Comparison of ENCODE assay signal across 11 mouse cellular contexts in the genomic region with DNA sequence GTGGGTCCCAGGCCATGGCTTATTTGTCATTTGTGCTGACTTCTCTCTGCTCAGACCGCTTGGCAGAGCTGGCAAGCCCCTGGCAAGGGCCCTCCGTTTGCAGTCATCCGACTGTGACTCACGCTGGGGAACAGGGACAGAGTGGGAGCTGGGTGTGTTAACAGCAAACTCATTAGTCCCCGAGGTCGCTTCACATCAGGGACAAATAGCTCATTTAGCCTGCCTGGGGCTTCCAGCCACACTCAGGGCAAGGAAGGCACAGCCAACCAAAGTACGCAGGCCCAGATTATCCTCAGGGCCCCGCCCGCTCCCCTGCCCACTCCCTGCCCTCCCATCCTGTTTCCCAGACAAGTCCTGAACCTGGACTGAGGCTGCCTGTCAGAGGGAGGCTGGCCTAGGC. TPM values are rescaled to one million over a fixed set of nuclear protein-coding genes. Genes with fewer than 3 reads are reported as not detected.
DNase-seq lines count a peak whose midpoint lies in the region; ATAC-seq and TF ChIP-seq lines count a peak whose summit lies in the region.
"Had no signal": no experiment of that assay in that cellular context is flagged by ENCODE, and none has a peak within 500 bp of the region (broad histone marks: within the 10 kb centered on the region; RNA-seq: fewer than 3 reads in every experiment).

No protein-coding gene starts in this region.

- WGBS in kidney, adult 2 months = 53% methylated on average over 9 of the region's 9 CpGs
- 55% methylated on average over 9 of the region's 9 CpGs for WGBS in forebrain, embryonic 13.5 days

- DNase-seq in kidney, adult 2 months = peak; percentile 50
- no peak for DNase-seq in kidney, adult 8-10 months
- DNase-seq in 3T3-L1 (ENCODE audit: low read depth, low spot score) = peak; percentile 78
- peak; percentile 62 to 76 for DNase-seq in adrenal gland, adult 18-20 months (ENCODE audit: low spot score in 2 of 2)
- peak; percentile 55 for DNase-seq in heart, postnatal 4 days
- no peak for DNase-seq in thymus, postnatal 14 days

- H3K9ac ChIP-seq in forebrain, embryonic 13.5 days = no peak overlapping the region
- H3K9ac ChIP-seq: neural tube, embryonic 13.5 days; stomach, embryonic 15.5 days had no signal

- no peaks in the 10 kb centered on the region for H3K36me3 ChIP-seq in kidney, adult 2 months (ENCODE audit: control insufficient read depth, insufficient read depth, low read length)
- H3K36me3 ChIP-seq in forebrain, embryonic 13.5 days (ENCODE audit: poor library complexity, severe bottlenecking) = no peaks in the 10 kb centered on the region
- H3K36me3 ChIP-seq: G1E; neural tube, embryonic 13.5 days; stomach, embryonic 15.5 days had no signal

- H3K4me3 ChIP-seq in kidney, adult 2 months (ENCODE audit: insufficient read depth, low read depth, low read length) = no peak overlapping the region
- no peak overlapping the region for H3K4me3 ChIP-seq in forebrain, embryonic 13.5 days
- H3K4me3 ChIP-seq: neural tube, embryonic 13.5 days; stomach, embryonic 15.5 days had no signal

- H3K27me3 ChIP-seq in kidney, adult 2 months (replicated peaks; ENCODE audit: control insufficient read depth, insufficient read depth, low read length) = no peaks in the 10 kb centered on the region
- no peaks in the 10 kb centered on the region for H3K27me3 ChIP-seq in forebrain, embryonic 13.5 days
- H3K27me3 ChIP-seq: neural tube, embryonic 13.5 days; stomach, embryonic 15.5 days had no signal

- ATAC-seq in forebrain, embryonic 13.5 days = no peak
- ATAC-seq: forebrain, embryonic 16.5 days had no signal

- TF ChIP-seq POLR2A in kidney, adult 2 months (IDR thresholded peaks at IDR 0.05; ENCODE audit: low read depth, low read length) = no peak

- H3K27ac ChIP-seq in kidney, adult 2 months (ENCODE audit: insufficient read depth, low read depth, low read length) = 0 out of 2 replicates have a peak overlapping the region, but pooled peaks have one; percentile 33
- H3K27ac ChIP-seq in forebrain, embryonic 13.5 days = no peak overlapping the region
- H3K27ac ChIP-seq: neural tube, embryonic 13.5 days; stomach, embryonic 15.5 days had no signal

- H3K4me1 ChIP-seq in kidney, adult 2 months (ENCODE audit: control insufficient read depth, insufficient read depth, low read length) = peaks cover 7% of the 10 kb centered on the region; the same call in 1 of the 2 replicates
- H3K4me1 ChIP-seq in forebrain, embryonic 13.5 days = peaks cover 18% of the 10 kb centered on the region

- H3K4me2 ChIP-seq in forebrain, embryonic 13.5 days = no peak overlapping the region
- H3K4me2 ChIP-seq: neural tube, embryonic 13.5 days; stomach, embryonic 15.5 days had no signal

- H3K9me3 ChIP-seq in forebrain, embryonic 13.5 days (replicated peaks) = no peaks in the 10 kb centered on the region
- H3K9me3 ChIP-seq: G1E; neural tube, embryonic 13.5 days; stomach, embryonic 15.5 days had no signal

- no peak for TF ChIP-seq CTCF in kidney, adult 2 months (conservative IDR thresholded peaks at IDR 0.05; ENCODE audit: insufficient read depth, insufficient read length, low read depth, low read length)

RNA-seq across cellular contexts. Expression of gene Sept9, which starts 56.6 kb away (rescaled TPM):
- polyA plus RNA-seq in kidney, adult 2 months (2012; rRNA removed) = 22.2 and 25.9 TPM in 2 replicates
- total RNA-seq in adrenal gland, adult 18-20 months (2021) = 100 to 1,000 TPM; 107 to 123 TPM
- 10 to 100 TPM; 76.7 to 77.4 TPM for total RNA-seq in heart, postnatal 4 days (2021)
- 142 and 148 TPM in 2 replicates for polyA plus RNA-seq in forebrain, embryonic 13.5 days (2015; fragmentation: Nextera tagmentation; extraction: Ambion mirVana)

Comparison
In these comparisons a context has a peak if more than half of its experiments do, and no peak if none do; other contexts are left out.
1. DNase-seq: peak in kidney, adult 2 months (single experiment), 3T3-L1 (single experiment), adrenal gland, adult 18-20 months (2 of 2) and heart, postnatal 4 days (single experiment); none in kidney, adult 8-10 months (0 of 2) and thymus, postnatal 14 days (single experiment).